Mouse (Mus musculus) brain, adult 2 months (tissue): ENCODE data around the gene Snurf.

Experiments used
- DNase-seq: peaks from one replicate; pipeline ENCODE4 v3.0.0; 2011; ENCODE audit warnings: low read depth, low spot score

Snurf gene

DNA sequence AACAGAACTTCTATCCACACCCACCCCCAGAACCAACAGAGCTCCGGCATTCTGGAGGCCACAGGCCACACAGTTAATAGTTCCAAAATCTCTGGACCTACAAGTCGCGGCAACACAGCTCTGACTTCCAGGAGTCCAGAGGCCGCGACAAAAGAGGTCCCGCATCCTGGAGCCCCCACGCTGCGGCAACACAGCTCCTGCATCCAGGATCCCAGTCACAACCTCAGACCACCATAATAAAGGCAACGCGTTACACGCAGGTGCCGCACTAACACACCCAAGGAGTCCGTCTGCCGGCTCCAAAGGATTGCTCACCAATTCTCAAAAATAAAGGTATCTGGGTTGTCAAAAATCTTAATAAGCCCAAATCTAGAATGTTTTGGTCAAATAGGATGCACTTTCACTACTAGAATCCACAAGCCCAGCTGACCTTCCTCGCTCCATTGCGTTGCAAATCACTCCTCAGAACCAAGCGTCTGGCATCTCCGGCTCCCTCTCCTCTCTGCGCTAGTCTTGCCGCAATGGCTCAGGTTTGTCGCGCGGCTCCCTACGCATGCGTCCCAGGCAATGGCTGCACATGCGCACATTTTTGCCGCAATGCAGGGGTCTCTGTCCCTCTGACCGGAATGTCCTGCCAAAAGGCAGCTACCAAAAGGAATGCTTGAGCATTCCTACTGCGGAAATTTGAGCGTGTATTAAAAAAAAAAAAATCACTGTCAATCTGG is at the start of gene Snurf, which contains the start of gene Gm38393:
Snurf (minus strand) TSS at position 444 of the 725 bp plus-strand sequence.
Gm38393 (minus strand) TSS at position 459 of the 725 bp plus-strand sequence.
- peak; percentile 94 for DNase-seq

- DNase-seq = peak; percentile 83
Observed at GRCm38 (mm10) chr7:60047481-60048201, 42.8 kb upstream of the Snurf start.

- no peak for DNase-seq
Observed at GRCm38 (mm10) chr7:60013186-60013585, 8.3 kb upstream of the Snurf start.

- DNase-seq = peak; percentile 31
Observed at GRCm38 (mm10) chr7:60007727-60008360, 3.0 kb upstream of the Snurf start.

GRCm38 (mm10) chr7:60006262-60006661 is 1.4 kb upstream of the Snurf start:
- DNase-seq = no peak

DNA sequence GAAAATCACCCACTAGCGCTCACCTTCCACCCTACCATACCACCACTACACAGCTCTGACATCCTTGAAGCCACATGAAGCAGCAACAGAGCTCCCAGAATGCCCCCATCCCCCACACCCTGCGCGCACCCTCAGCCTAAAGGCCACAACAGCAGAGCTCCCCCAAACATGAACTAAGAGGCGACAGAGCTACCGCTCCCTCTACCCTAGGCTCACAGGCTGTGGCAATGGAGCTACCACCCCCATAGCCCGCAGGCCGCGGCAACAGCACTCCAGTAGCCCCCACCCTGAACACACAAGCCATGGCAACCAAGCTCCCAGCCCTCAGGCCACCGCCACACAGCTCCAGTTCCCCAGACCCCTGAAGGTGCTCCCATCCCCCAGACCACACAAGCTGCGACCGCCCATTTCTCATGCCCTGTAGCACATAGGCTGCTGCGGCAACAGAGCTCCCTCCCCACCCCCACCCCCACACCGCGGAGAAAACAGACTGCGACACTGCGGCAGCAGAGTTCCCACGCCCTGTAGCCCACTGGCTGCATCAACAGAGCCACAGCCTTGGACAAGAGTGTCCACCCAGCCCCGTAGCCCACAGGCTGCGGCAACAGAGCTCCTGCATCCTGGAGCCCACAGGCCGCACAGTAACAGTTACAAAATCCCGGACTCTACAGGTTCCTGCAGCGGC is 786 bp downstream of the Snurf start:
- peak; percentile 64 for DNase-seq

- DNase-seq = peak; percentile 74
Observed at GRCm38 (mm10) chr7:60003006-60003865, 1.6 kb downstream of the Snurf start.

- DNase-seq = no peak
Observed at GRCm38 (mm10) chr7:59978646-59979045, 26.2 kb downstream of the Snurf start.
